Comparison of ENCODE assay signal across 8 mouse cellular contexts in genomic region chr8:64206411-64206861, GRCm38 (mm10). TPM values are rescaled to one million over a fixed set of nuclear protein-coding genes. Genes with fewer than 3 reads are reported as not detected.
A peak's percentile ranks its signal among the peaks of the same experiment; 100 is the strongest.
DNase-seq lines count a peak whose midpoint lies in the region; ATAC-seq and TF ChIP-seq lines count a peak whose summit lies in the region.

No protein-coding gene starts in this region.

- intact Hi-C loops in gastrocnemius, postnatal 14 days (cut with DNase I; ENCODE audit: low total_unique reads), result loop anchor here (10.0 kb wide), 1 partner anchor 338 kb away; no protein-coding TSS in a partner anchor

- TF ChIP-seq CTCF in layer of hippocampus, adult 2 months (conservative IDR thresholded peaks at IDR 0.05), result peak; percentile 62
- TF ChIP-seq CTCF in cortical plate, adult 2 months (IDR thresholded peaks at IDR 0.05; ENCODE audit: extremely low read depth, insufficient read depth, low read length), result no peak

- TF ChIP-seq POLR2A in cortical plate, adult 2 months (IDR thresholded peaks at IDR 0.05; ENCODE audit: extremely low read depth, insufficient read depth, low read length), result no peak

- H3K4me1 ChIP-seq in cortical plate, adult 2 months (ENCODE audit: control insufficient read depth, insufficient read depth, low read length), result no peaks in the 10 kb centered on the region
- H3K4me1 ChIP-seq in intestine, embryonic 15.5 days (replicated peaks), result peaks cover 3% of the 10 kb centered on the region; the same call in 1 of the 2 replicates
- peaks cover 18% of the 10 kb centered on the region for H3K4me1 ChIP-seq in limb, embryonic 15.5 days
- peaks cover 16% of the 10 kb centered on the region for H3K4me1 ChIP-seq in midbrain, embryonic 16.5 days (ENCODE audit: control insufficient read depth, insufficient read depth, low read length)

- peak overlapping the region; percentile 73 for H3K4me3 ChIP-seq in layer of hippocampus, adult 2 months
- H3K4me3 ChIP-seq in cortical plate, adult 2 months (ENCODE audit: insufficient read depth, low read length), result peak overlapping the region; percentile 60
- H3K4me3 ChIP-seq in intestine, embryonic 15.5 days (replicated peaks), result peak overlapping the region; percentile 64
- H3K4me3 ChIP-seq in limb, embryonic 15.5 days, result peak overlapping the region; percentile 54
- H3K4me3 ChIP-seq in midbrain, embryonic 16.5 days (ENCODE audit: low read depth, low read length), result peak overlapping the region; percentile 79

- ATAC-seq in intestine, embryonic 15.5 days, result peak; percentile 63
- ATAC-seq in limb, embryonic 15.5 days (ENCODE audit: insufficient number of reproducible peaks, low FRiP score, low TSS enrichment, low read depth), result no peak
- peak; percentile 66 for ATAC-seq in midbrain, embryonic 16.5 days
- ATAC-seq in megakaryocyte-erythroid progenitor cell, adult 5-6 weeks (replicated peaks; ENCODE audit: low FRiP score, low TSS enrichment, poor library complexity, severe bottlenecking), result no peak

- H3K4me2 ChIP-seq in intestine, embryonic 15.5 days (replicated peaks), result peak overlapping the region; percentile 100
- peak overlapping the region; percentile 90 for H3K4me2 ChIP-seq in limb, embryonic 15.5 days
- peak overlapping the region; percentile 99 for H3K4me2 ChIP-seq in midbrain, embryonic 16.5 days (ENCODE audit: low read length)

- H3K36me3 ChIP-seq in intestine, embryonic 15.5 days, result no peaks in the 10 kb centered on the region
- H3K36me3 ChIP-seq in limb, embryonic 15.5 days, result no peaks in the 10 kb centered on the region
- no peaks in the 10 kb centered on the region for H3K36me3 ChIP-seq in midbrain, embryonic 16.5 days (ENCODE audit: control insufficient read depth, insufficient read depth, low read length)

- no peaks in the 10 kb centered on the region for H3K9me3 ChIP-seq in intestine, embryonic 15.5 days
- H3K9me3 ChIP-seq in limb, embryonic 15.5 days, result no peaks in the 10 kb centered on the region; the same call in 1 of the 2 replicates
- H3K9me3 ChIP-seq in midbrain, embryonic 16.5 days (replicated peaks; ENCODE audit: control insufficient read depth, low read length, poor library complexity, severe bottlenecking), result no peaks in the 10 kb centered on the region

- no peak overlapping the region; the same call in 1 of the 2 replicates for H3K27ac ChIP-seq in layer of hippocampus, adult 2 months
- no peak overlapping the region for H3K27ac ChIP-seq in cortical plate, adult 2 months (ENCODE audit: insufficient read depth, low read length)
- H3K27ac ChIP-seq in intestine, embryonic 15.5 days, result no peak overlapping the region
- peak overlapping the region; percentile 40; the same call in 1 of the 2 replicates for H3K27ac ChIP-seq in limb, embryonic 15.5 days
- no peak overlapping the region for H3K27ac ChIP-seq in midbrain, embryonic 16.5 days (ENCODE audit: low read length)

- peak overlapping the region; percentile 53 for H3K9ac ChIP-seq in intestine, embryonic 15.5 days
- H3K9ac ChIP-seq in limb, embryonic 15.5 days, result peak overlapping the region; percentile 33
- peak overlapping the region; percentile 79; the same call in 1 of the 2 replicates for H3K9ac ChIP-seq in midbrain, embryonic 16.5 days (ENCODE audit: low read depth, low read length)

- no peaks in the 10 kb centered on the region for H3K27me3 ChIP-seq in intestine, embryonic 15.5 days (replicated peaks)
- H3K27me3 ChIP-seq in limb, embryonic 15.5 days, result peaks cover 21% of the 10 kb centered on the region; the same call in 1 of the 2 replicates
- no peaks in the 10 kb centered on the region for H3K27me3 ChIP-seq in midbrain, embryonic 16.5 days (ENCODE audit: control insufficient read depth, insufficient read depth, low read depth, low read length)

- under 1% methylated on average over 12 of the region's 12 CpGs for WGBS in intestine, embryonic 15.5 days
- under 1% methylated on average over 12 of the region's 12 CpGs for WGBS in limb, embryonic 15.5 days
- WGBS in midbrain, embryonic 16.5 days, result under 1% methylated on average over 12 of the region's 12 CpGs

- DNase-seq in layer of hippocampus, adult 2 months (ENCODE audit: low spot score in 2 of 2), result peak; percentile 7 to 16
- no peak for DNase-seq in layer of hippocampus, adult 11-12 months (ENCODE audit: low spot score)
- peak; percentile 57 for DNase-seq in gastrocnemius, postnatal 14 days

RNA-seq across cellular contexts. Expression of gene Tll1, which starts 0.4 kb away (rescaled TPM):
- total RNA-seq in layer of hippocampus, adult 2 months (2021), result 1 to 10 TPM; 3.4 to 4.3 TPM
- polyA plus RNA-seq in cortical plate, adult 2 months (2012; rRNA removed), result 0.61 TPM in 2 replicates
- 1 to 10 TPM; 2.0 to 2.9 TPM for total RNA-seq in gastrocnemius, postnatal 14 days (2021)
- polyA plus RNA-seq in intestine, embryonic 15.5 days (2015; fragmentation: Nextera tagmentation; extraction: Ambion mirVana), result 1.1 TPM in 2 replicates
- polyA plus RNA-seq in limb, embryonic 15.5 days (2015; fragmentation: Nextera tagmentation; extraction: Ambion mirVana), result 2.6 and 2.7 TPM in 2 replicates
- 2.9 and 4.2 TPM in 2 replicates for polyA plus RNA-seq in midbrain, embryonic 16.5 days (2015; fragmentation: Nextera tagmentation; extraction: Ambion mirVana)
- total RNA-seq in megakaryocyte-erythroid progenitor cell, adult 5-6 weeks (2014; fragmentation: Nextera tagmentation), result not detected in 2 replicates
- total RNA-seq in megakaryocyte-erythroid progenitor cell, adult 5-6 weeks (2017), result not detected in 2 replicates

Comparison
In these comparisons a context has a peak if more than half of its experiments do, and no peak if none do; other contexts are left out.
1. ATAC-seq: peak in intestine, embryonic 15.5 days (single experiment) and midbrain, embryonic 16.5 days (single experiment); none in limb, embryonic 15.5 days (single experiment) and megakaryocyte-erythroid progenitor cell, adult 5-6 weeks (single experiment).
2. Peak in every context shown above with its lines, with median percentiles within 50 percentile points of each other: H3K4me3 ChIP-seq, H3K4me2 ChIP-seq and H3K9ac ChIP-seq.